Mouse (Mus musculus) CH12.LX (cell line): ENCODE measurements around the gene Ccnjl. TPM values are rescaled to one million over a fixed set of nuclear protein-coding genes. Genes with fewer than 3 reads are reported as not detected.

Source experiments
- DNase-seq: peaks from one replicate; pipeline ENCODE4 v3.0.0-alpha.2; 2013; ENCODE audit errors: extremely low read depth
- H3K27ac ChIP-seq: 2 replicates; pipeline ENCODE4 v1.5.1; 2012; ENCODE audit warnings: low read depth, mild to moderate bottlenecking, control low read depth, moderate library complexity; ENCODE audit not compliant: insufficient read depth
- H3K27me3 ChIP-seq: replicated peaks from 2 replicates; pipeline ENCODE3; 2012; ENCODE audit warnings: inconsistent platforms
- H3K36me3 ChIP-seq, 2 experiments: replicated peaks in 1 of 2; 2 replicates each; pipeline versions ENCODE3 to v1.6.1; 2012; ENCODE audit warnings: inconsistent platforms in 1 of 2, low read length in 1 of 2, mild to moderate bottlenecking in 1 of 2, mixed read lengths in 1 of 2, moderate library complexity in 1 of 2; ENCODE audit not compliant: control insufficient read depth in 1 of 2, insufficient read depth in 1 of 2
- H3K4me1 ChIP-seq, 2 experiments: 2 replicates each; pipeline ENCODE4 v1.6.1; 2012; ENCODE audit warnings: inconsistent platforms in 1 of 2, moderate library complexity in 1 of 2; ENCODE audit not compliant: insufficient read depth in 2 of 2, control insufficient read depth in 1 of 2
- H3K4me2 ChIP-seq: 2 replicates; pipeline ENCODE4 v1.6.1; 2012; ENCODE audit warnings: low read depth, mild to moderate bottlenecking, control low read depth; ENCODE audit not compliant: poor library complexity, insufficient read depth, severe bottlenecking
- H3K4me3 ChIP-seq, 3 experiments: fragments of 150-350 bp in 1 of 3; sonication (generic) in 1 of 3; replicated peaks in 1 of 3; 2 replicates each; pipeline versions ENCODE3 to v1.5.1; 2011 to 2012; ENCODE audit warnings: low read depth in 2 of 3, low read length in 2 of 3, mild to moderate bottlenecking in 2 of 3, moderate library complexity in 2 of 3, control low read depth in 1 of 3, improper control_type of control experiment in 1 of 3, inconsistent platforms in 1 of 3, mixed read lengths in 1 of 3; ENCODE audit not compliant: poor library complexity in 1 of 3
- H3K79me2 ChIP-seq: replicated peaks from 2 replicates; pipeline ENCODE4 v1.6.1; 2012; ENCODE audit warnings: mild to moderate bottlenecking, moderate library complexity; ENCODE audit not compliant: control insufficient read depth, poor library complexity, insufficient read depth, severe bottlenecking; ENCODE audit errors: extremely low read depth
- H3K9ac ChIP-seq: 2 replicates; pipeline ENCODE4 v1.6.1; 2012; ENCODE audit warnings: low read depth, mild to moderate bottlenecking, control low read depth, moderate library complexity; ENCODE audit not compliant: insufficient read depth
- H3K9me3 ChIP-seq: replicated peaks from 2 replicates; pipeline ENCODE3; 2012; ENCODE audit warnings: low read length, inconsistent platforms, mixed read lengths
- CHD1 ChIP-seq: IDR thresholded peaks from 2 replicates; pipeline ENCODE4 v1.6.1; 2012; ENCODE audit warnings: low read depth, low read length, improper control_type of control experiment, inconsistent platforms
- CHD2 ChIP-seq: IDR thresholded peaks from 2 replicates; pipeline ENCODE4 v1.6.1; 2011; ENCODE audit warnings: low read length, improper control_type of control experiment
- CTCF ChIP-seq, 2 experiments: IDR thresholded peaks in 1 of 2; conservative IDR thresholded peaks in 1 of 2; 2 replicates each; pipeline ENCODE4 v1.5.1; 2011 to 2012; ENCODE audit warnings: low read depth in 2 of 2, low read length in 2 of 2, improper control_type of control experiment in 1 of 2, inconsistent platforms in 1 of 2, mild to moderate bottlenecking in 1 of 2, moderate library complexity in 1 of 2
- ELF1 ChIP-seq: IDR thresholded peaks from 2 replicates; pipeline ENCODE4 v1.6.1; 2014; ENCODE audit warnings: low read depth, mild to moderate bottlenecking, inconsistent platforms, low read length, improper control_type of control experiment
- EP300 ChIP-seq: IDR thresholded peaks from 2 replicates; pipeline ENCODE4 v1.6.1; 2011; ENCODE audit warnings: low read length, improper control_type of control experiment
- GABPA ChIP-seq: IDR thresholded peaks from 2 replicates; pipeline ENCODE4 v1.6.1; 2012; ENCODE audit warnings: low read depth, low read length, improper control_type of control experiment, inconsistent platforms; ENCODE audit not compliant: insufficient replicate concordance
- HCFC1 ChIP-seq: IDR thresholded peaks from 2 replicates; pipeline ENCODE4 v1.6.1; 2012; ENCODE audit warnings: low read depth, mild to moderate bottlenecking, inconsistent platforms, low read length, improper control_type of control experiment
- JUN ChIP-seq: IDR thresholded peaks from 2 replicates; pipeline ENCODE4 v1.6.1; 2011; ENCODE audit warnings: low read depth, mild to moderate bottlenecking, low read length, improper control_type of control experiment, moderate library complexity; ENCODE audit not compliant: insufficient read depth
- JUND ChIP-seq: conservative IDR thresholded peaks from 2 replicates; pipeline ENCODE4 v1.6.1; 2011; ENCODE audit warnings: low read depth, low read length, improper control_type of control experiment
- MAFK ChIP-seq: IDR thresholded peaks from 2 replicates; pipeline ENCODE4 v1.6.1; 2011; ENCODE audit warnings: low read length, improper control_type of control experiment; ENCODE audit not compliant: insufficient replicate concordance
- MAX ChIP-seq: IDR thresholded peaks from 2 replicates; pipeline ENCODE4 v1.6.1; 2011; ENCODE audit warnings: low read length, improper control_type of control experiment
- MAZ ChIP-seq: IDR thresholded peaks from 2 replicates; pipeline ENCODE4 v1.6.1; 2012; ENCODE audit warnings: low read depth, mild to moderate bottlenecking, inconsistent platforms, low read length, improper control_type of control experiment, moderate library complexity
- MXI1 ChIP-seq: IDR thresholded peaks from 2 replicates; pipeline ENCODE4 v1.6.1; 2011; ENCODE audit warnings: mild to moderate bottlenecking, low read depth, low read length, improper control_type of control experiment
- MYC ChIP-seq: IDR thresholded peaks from 2 replicates; pipeline ENCODE4 v1.6.1; 2011; ENCODE audit warnings: low read depth, mild to moderate bottlenecking, improper control_type of control experiment, low read length
- NELFE ChIP-seq: IDR thresholded peaks from 2 replicates; pipeline ENCODE4 v1.6.1; 2011; ENCODE audit warnings: low read depth, low read length, improper control_type of control experiment
- NRF1 ChIP-seq: IDR thresholded peaks from 2 replicates; pipeline ENCODE4 v1.6.1; 2014; ENCODE audit warnings: low read depth, mild to moderate bottlenecking, inconsistent platforms, low read length, improper control_type of control experiment, moderate library complexity
- POLR2A ChIP-seq: IDR thresholded peaks from 2 replicates; pipeline ENCODE4 v1.6.1; 2011; ENCODE audit warnings: low read depth, mild to moderate bottlenecking, improper control_type of control experiment, low read length
- RAD21 ChIP-seq: IDR thresholded peaks from 2 replicates; pipeline ENCODE4 v1.6.1; 2011; ENCODE audit warnings: low read depth, mild to moderate bottlenecking, low read length, improper control_type of control experiment, moderate library complexity
- TCF12 ChIP-seq: IDR thresholded peaks from 2 replicates; pipeline ENCODE4 v1.6.1; 2014; ENCODE audit warnings: low read depth, mild to moderate bottlenecking, inconsistent platforms, low read length, improper control_type of control experiment
- UBTF ChIP-seq: IDR thresholded peaks from 2 replicates; pipeline ENCODE4 v1.6.1; 2012; ENCODE audit warnings: low read depth, mild to moderate bottlenecking, inconsistent platforms, low read length, improper control_type of control experiment, moderate library complexity
- ZMIZ1 ChIP-seq: IDR thresholded peaks from 2 replicates; pipeline ENCODE4 v1.6.1; 2012; ENCODE audit warnings: low read depth, mild to moderate bottlenecking, inconsistent platforms, low read length, improper control_type of control experiment
- dilution Hi-C: fragments of 300-500 bp; cut with MboI; formaldehyde crosslinking; loops from 2 replicates; pipeline ENCODE4 v1.14.3; 2020; ENCODE audit warnings: low sequenced_read_pairs; ENCODE audit not compliant: extremely low pct_unique_long_range_greater_than_20kb, extremely low pct_ligation_motif_present
- in situ Hi-C: fragments of 300-500 bp; cut with MboI; formaldehyde crosslinking; loops from 3 replicates; pipeline ENCODE4 v1.14.3; 2019; ENCODE audit warnings: low sequenced_read_pairs, low pct_ligation_motif_present, low pct_unique_long_range_greater_than_20kb, mixed read lengths
- polyA plus RNA-seq: library from polyadenylated mRNA; unstranded; fragments of >175 nt; gene quantifications from 2 replicates; pipeline ENCODE4 v1.2.1, GENCODE M21; 2012; ENCODE audit warnings: low read depth; ENCODE audit not compliant: insufficient read length
- total RNA-seq, 2 experiments: library from RNA; depleted of rRNA; stranded (reverse); fragments of 300-350 nt in 1 of 2; fragments of >200 nt in 1 of 2; gene quantifications; 2 replicates each; pipeline ENCODE4 v1.2.3; 2012 to 2014

Ccnjl gene
- total RNA-seq (2012; rRNA removed) = not detected in 2 replicates
- not detected in 2 replicates for total RNA-seq (2014; rRNA removed)
- not detected in 2 replicates for polyA plus RNA-seq

DNA sequence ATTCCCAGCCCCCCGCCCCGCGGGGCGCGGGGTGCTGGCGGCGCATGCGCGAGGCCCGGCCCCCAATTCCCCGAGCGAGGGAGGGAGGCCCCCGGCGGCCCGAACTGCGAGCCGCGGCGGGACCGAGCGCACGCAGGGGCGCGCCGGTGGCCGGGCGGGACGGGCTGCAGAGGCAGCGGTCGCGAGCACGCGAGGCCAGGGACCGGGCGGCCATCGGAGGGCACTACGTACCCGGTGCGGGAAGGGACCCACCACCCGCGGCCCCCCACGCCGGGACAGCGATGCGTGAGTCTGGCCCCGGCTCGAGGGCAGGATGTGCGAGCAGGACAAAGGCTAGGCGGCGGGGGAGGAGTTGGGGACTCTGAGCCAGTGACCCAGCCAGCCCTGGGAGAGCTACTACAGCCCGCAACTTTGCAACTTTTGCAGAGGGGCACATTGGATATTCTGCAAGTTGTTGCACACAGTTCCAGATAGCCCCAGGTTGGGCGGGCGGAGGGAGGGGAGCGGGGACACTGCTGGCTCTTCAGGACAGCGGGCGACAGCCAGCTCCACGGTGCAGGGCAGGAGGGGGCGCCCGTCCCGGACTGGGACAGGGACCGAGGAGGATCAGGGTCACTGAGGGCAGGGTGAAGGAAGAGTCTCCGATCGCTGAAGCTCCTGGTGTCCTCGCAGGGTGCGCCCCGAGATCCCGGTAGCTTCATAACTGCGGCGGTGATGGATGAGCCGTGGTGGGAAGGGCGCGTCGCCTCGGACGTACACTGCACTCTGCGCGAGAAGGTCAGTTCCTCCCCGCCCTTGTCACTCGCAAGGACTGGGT is at the start of gene Ccnjl:
Gene Ccnjl (plus strand): TSS at position 102 of the 817 bp plus-strand sequence.
- in situ Hi-C loops (no loop called here), dilution Hi-C loops (no loop called here)
- no peaks in the 10 kb centered on the region for H3K9me3 ChIP-seq
- H3K4me1 ChIP-seq = peaks cover 0 to 10% of the 10 kb centered on the region in 2 experiments; a peak in 2 of 4 replicates
- no peak within 1 kb of the TSS for H3K9ac ChIP-seq
- H3K36me3 ChIP-seq = no peaks in the 10 kb centered on the region
- TF ChIP-seq CTCF (conservative IDR thresholded peaks at IDR 0.05 in 1 of 2, IDR thresholded peaks at IDR 0.05 in 1 of 2; ENCODE audit: low read depth in 2 of 2, low read length in 2 of 2) (no peak), NELFE (no peak), MYC (no peak), GABPA (no peak)
- H3K4me2 ChIP-seq = no peak within 1 kb of the TSS
- no peak within 1 kb of the TSS for H3K27ac ChIP-seq
- no peak for DNase-seq
- H3K79me2 ChIP-seq = no peaks in the 10 kb centered on the region
- H3K4me3 ChIP-seq = no peak within 1 kb of the TSS
- H3K27me3 ChIP-seq = no peaks in the 10 kb centered on the region

DNA sequence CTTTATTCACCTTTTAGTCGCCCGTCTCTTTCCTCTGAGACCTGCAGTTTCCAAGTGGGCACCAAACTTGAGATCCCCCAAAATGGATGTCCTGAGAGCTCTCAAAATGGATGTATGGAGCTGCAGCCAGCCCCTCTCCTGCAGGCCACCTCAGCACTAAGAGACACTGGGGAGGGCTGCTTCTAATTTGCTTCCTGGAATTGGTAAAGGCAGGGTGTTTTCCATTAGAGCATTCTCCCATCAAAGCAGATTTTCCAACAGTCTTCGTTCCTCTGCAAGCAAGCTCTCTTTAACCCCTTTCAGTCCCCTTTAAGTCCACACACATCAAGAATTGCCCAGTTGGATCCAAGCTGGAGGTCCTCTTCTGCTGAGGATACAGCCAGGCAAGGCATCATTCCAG is 49.2 kb upstream of the Ccnjl start:
- TF ChIP-seq GABPA (no peak), JUND (no peak), POLR2A (no peak), UBTF (no peak), ZMIZ1 (no peak), MAZ (no peak), HCFC1 (no peak), CHD1 (no peak), JUN (no peak), NRF1 (no peak), TCF12 (no peak), NELFE (no peak), EP300 (no peak), MAFK (no peak), CTCF (conservative IDR thresholded peaks at IDR 0.05 in 1 of 2, IDR thresholded peaks at IDR 0.05 in 1 of 2; ENCODE audit: low read depth in 2 of 2, low read length in 2 of 2) (no peak), MAX (no peak), RAD21 (no peak), ELF1 (no peak), CHD2 (no peak), MXI1 (no peak)
- no peak for DNase-seq
- H3K79me2 ChIP-seq = no peaks in the 10 kb centered on the region
- no peak overlapping the region for H3K27ac ChIP-seq
- dilution Hi-C loops (no loop called here), in situ Hi-C loops (no loop called here)
- H3K36me3 ChIP-seq = no peaks in the 10 kb centered on the region
- H3K4me3 ChIP-seq = no peak overlapping the region
- H3K9me3 ChIP-seq = no peaks in the 10 kb centered on the region
- peaks cover 6 to 11% of the 10 kb centered on the region in 2 experiments; a peak in 3 of 4 replicates for H3K4me1 ChIP-seq
- H3K27me3 ChIP-seq = peaks cover 16% of the 10 kb centered on the region
- H3K9ac ChIP-seq = no peak overlapping the region
- no peak overlapping the region for H3K4me2 ChIP-seq
